Mouse (Mus musculus) hindbrain, embryonic 15.5 days (tissue): ENCODE data around the gene Arhgef2. TPM values are rescaled to one million over a fixed set of nuclear protein-coding genes. Genes with fewer than 3 reads are reported as not detected.

Experiments used
- ATAC-seq: fragments of 200-750 bp; cut with Nextera tagmentation; 2 replicates; pipeline ENCODE4 v1.8.0; 2017; ENCODE audit warnings: low read depth, moderate number of reproducible peaks, moderate TSS enrichment; ENCODE audit not compliant: low FRiP score
- H3K27ac ChIP-seq: fragments of 300-500 bp; sonication (generic); replicated peaks from 2 replicates; pipeline ENCODE4 v1.5.1; 2015; ENCODE audit warnings: mild to moderate bottlenecking, inconsistent platforms
- H3K27me3 ChIP-seq: fragments of 300-500 bp; sonication (generic); 2 replicates; pipeline ENCODE4 v1.6.1; 2015; ENCODE audit warnings: control low read depth, inconsistent platforms
- H3K36me3 ChIP-seq: fragments of 300-500 bp; sonication (generic); 2 replicates; pipeline ENCODE4 v1.6.1; 2015; ENCODE audit warnings: control low read depth, inconsistent platforms
- H3K4me1 ChIP-seq: fragments of 300-500 bp; sonication (generic); replicated peaks from 2 replicates; pipeline ENCODE4 v1.6.1; 2015; ENCODE audit warnings: control low read depth, inconsistent platforms
- H3K4me2 ChIP-seq: fragments of 300-500 bp; sonication (generic); 2 replicates; pipeline ENCODE4 v1.6.1; 2015; ENCODE audit warnings: moderate library complexity, mild to moderate bottlenecking, inconsistent platforms
- H3K4me3 ChIP-seq: fragments of 300-500 bp; sonication (generic); 2 replicates; pipeline ENCODE4 v1.5.1; 2015; ENCODE audit warnings: mild to moderate bottlenecking, inconsistent platforms
- H3K9ac ChIP-seq: fragments of 300-500 bp; sonication (generic); 2 replicates; pipeline ENCODE4 v1.6.1; 2015; ENCODE audit warnings: inconsistent platforms
- H3K9me3 ChIP-seq: fragments of 300-500 bp; sonication (generic); 2 replicates; pipeline ENCODE4 v1.6.1; 2016; ENCODE audit warnings: control low read depth, inconsistent platforms
- WGBS: fragments of 180-500 bp; shearing (Covaris S2); methylation state at CpG from one replicate; pipeline ENCODE4 v1.1.7; 2015; 5-methylcytosine and 5-hydroxymethylcytosine counted together
- polyA plus RNA-seq: library from polyadenylated mRNA; unstranded; fragments of >200 nt; fragmentation: Nextera tagmentation; extraction: Ambion mirVana; gene quantifications from 2 replicates; pipeline ENCODE4 v1.2.1, GENCODE M21; 2015

Arhgef2 gene
- polyA plus RNA-seq, 1 experiment from 2014 or later = 121 TPM

DNA sequence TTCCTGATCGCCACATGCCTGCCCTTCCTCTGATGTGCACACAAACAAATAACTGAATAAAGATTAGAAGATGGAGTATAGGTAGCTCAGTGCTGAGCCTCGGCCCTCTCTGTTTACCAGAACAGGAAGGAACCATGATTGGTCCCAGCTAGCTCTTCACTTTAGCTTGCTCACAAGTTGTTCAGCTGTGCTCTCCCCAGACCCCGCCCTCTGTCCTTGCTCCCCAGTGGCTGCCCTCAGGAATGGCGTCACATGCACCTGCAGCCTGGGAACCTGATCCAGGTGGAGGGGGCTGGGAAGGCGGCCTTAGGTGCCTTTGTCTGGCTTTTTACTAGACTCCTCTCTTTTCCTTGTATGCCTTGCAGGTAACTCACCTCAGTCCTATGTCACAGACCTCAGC is 9.4 kb downstream of the Arhgef2 start:
- Histone ChIP-seq H3K36me3 (no peaks in the 10 kb centered on the region), H3K27ac (no peak overlapping the region), H3K4me2 (no peak overlapping the region), H3K4me3 (no peak overlapping the region), H3K27me3 (no peaks in the 10 kb centered on the region), H3K9me3 (no peaks in the 10 kb centered on the region), H3K4me1 (peaks cover 14% of the 10 kb centered on the region), H3K9ac (no peak overlapping the region)
- no peak for ATAC-seq
- WGBS = 73% methylated on average over 5 of the region's 5 CpGs

DNA sequence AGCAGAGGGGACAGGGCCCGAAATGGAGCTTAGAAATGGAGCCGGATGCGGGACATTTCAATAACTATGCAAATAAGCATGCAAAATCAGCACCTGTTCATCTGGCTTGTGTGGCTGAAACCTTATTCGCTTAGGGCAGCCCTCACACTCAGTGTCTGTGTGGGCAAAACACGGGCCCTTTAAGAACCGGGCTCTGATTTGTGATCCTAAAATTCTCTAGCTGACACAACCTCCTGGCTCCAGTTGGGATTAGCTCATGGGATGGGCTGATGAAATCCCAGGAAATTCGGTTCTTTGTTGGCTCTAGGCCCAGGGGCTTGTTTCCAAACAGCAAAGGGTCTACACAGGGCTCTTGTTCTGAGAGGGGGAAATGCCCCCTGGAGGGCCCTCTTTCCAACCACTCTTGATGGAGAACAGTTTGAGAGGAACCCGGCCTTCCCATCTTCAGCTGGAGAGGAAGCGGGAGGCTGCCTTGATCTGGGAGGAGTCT is 10.2 kb downstream of the Arhgef2 start:
- Histone ChIP-seq H3K36me3 (no peaks in the 10 kb centered on the region), H3K9me3 (no peaks in the 10 kb centered on the region), H3K9ac (0 out of 2 replicates have a peak overlapping the region, but pooled peaks have one; percentile 15), H3K4me3 (no peak overlapping the region), H3K4me2 (no peak overlapping the region), H3K4me1 (peaks cover 22% of the 10 kb centered on the region), H3K27me3 (no peaks in the 10 kb centered on the region), H3K27ac (0 out of 2 replicates have a peak overlapping the region, but pooled peaks have one; percentile 22)
- WGBS = 38% methylated on average over 9 of the region's 9 CpGs
- no peak for ATAC-seq

DNA sequence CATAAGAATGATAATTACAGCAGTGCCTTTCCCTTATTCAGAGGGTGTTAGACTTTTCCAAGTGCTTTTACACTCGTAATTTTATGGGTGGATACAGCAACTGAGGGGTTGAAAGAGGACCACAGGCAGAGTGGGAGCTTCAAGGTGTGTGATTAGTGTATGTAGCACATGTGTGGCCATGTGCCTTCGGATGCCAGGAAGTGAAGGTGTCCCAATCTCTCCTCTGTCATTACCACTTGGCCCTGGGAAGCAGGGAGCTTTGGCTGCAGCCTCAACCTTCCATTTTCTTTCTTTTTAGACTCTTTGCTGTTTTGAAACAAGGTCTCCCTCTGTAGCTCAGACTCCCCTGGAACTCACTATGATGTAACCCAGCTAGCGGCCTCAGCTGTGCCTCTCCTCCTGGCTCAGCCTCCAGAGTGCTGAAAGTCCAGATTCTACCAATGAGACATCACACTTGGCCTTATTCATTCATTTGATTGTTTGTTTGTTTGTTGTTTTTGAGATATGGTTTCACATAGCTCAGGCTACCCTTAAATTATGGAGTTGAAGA is 11.3 kb downstream of the Arhgef2 start:
- WGBS = 87% methylated on average over 3 of the region's 3 CpGs
- ATAC-seq = no peak
- peaks cover 23% of the 10 kb centered on the region for H3K4me1 ChIP-seq

DNA sequence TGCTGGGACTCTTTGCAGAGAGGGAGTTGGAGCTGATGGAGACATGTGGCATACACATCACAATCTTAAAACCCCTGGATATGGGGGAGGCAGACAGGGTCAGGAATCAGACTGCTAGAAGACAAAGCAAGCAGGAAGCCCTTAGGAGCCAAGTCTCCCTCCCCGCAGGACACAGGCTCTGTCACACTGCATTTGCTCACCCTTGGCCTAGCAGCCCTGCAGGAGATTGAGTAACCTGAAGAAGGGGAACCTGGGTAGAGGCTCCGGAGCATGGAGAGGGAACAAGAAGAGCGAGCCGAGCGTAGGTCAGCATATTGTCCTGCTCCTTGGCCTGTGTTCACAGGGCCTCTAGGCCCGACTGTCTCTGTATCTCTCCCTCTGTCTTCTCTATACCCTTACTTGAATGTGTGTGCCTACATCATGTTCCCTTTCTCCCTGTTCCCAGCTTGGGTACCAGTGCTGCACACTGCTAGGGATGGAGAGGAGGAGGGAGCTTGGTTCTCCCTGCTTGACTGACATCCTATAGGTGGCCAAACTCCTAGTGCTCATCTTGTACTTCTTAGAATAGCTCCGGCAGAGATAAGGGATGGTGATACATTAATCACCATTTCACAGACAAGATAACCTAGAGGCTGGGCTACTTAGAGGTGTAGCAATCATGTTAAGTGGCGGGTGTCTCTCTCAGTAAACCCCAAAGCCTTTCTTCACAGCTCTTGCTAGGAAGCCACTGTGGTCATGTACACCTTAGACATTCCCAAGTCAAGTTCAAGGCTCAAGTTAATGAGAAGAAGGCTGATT is 12.5 kb downstream of the Arhgef2 start:
- Histone ChIP-seq H3K4me2 (no peak overlapping the region), H3K27ac (no peak overlapping the region), H3K9ac (no peak overlapping the region), H3K4me1 (peaks cover 23% of the 10 kb centered on the region), H3K27me3 (no peaks in the 10 kb centered on the region), H3K4me3 (no peak overlapping the region), H3K36me3 (no peaks in the 10 kb centered on the region), H3K9me3 (no peaks in the 10 kb centered on the region)
- WGBS = 73% methylated on average over 8 of the region's 8 CpGs
- ATAC-seq = no peak

More for the DNA sequence above, 11.3 kb downstream of the Arhgef2 start:
- Histone ChIP-seq H3K4me2 (no peak overlapping the region), H3K9me3 (no peaks in the 10 kb centered on the region), H3K27me3 (no peaks in the 10 kb centered on the region), H3K9ac (no peak overlapping the region), H3K4me3 (no peak overlapping the region), H3K27ac (no peak overlapping the region), H3K36me3 (no peaks in the 10 kb centered on the region)

DNA sequence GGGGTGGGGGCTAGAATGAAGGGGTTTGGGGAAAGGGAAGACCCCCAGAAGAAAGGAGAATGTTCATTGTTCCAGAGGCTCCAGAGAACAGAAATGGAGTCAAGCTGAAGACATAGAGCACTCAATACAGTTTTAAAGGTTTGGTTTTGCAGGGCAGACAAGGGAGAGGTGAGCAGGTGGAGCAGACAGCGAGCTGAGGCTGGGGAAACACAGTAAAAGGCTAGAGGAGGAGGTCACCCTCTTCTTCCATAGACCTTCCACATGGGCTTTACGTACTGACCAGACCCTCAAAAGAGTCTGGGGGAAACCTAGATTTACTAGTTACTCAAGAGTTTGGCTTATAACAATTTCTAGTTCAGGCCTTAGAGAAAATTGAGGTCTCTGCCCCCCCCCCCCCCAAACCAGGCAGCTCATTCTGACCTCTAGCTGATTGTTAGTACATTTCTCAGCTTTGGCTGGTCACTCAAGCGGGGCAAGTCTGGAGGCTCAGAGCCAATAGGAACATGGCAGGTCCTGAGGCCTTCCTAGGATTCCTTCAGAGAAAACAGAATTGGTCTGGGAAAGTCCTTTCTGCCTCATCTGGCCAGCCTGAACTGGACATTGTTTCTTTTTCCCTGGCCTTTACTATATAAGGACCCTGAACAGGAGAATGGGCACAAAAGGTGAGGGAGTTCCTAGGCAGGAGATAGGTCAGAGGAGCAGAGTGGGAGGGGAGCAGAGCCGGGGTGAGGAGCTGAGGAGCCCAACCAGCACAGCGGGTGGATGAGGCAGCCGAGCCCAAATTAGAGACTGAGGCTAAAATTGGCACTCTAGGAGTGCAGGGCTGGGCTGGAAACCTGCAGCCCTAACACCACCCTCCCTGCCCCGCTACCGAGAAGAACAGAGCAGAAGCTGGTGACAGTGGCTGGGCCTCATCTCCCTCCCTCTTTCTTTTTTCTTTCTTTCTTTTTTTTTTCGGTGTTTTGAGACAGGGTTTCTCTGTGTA is 13.6 kb downstream of the Arhgef2 start:
- no peak overlapping the region for H3K4me3 ChIP-seq
- 44% methylated on average over 9 of the region's 9 CpGs for WGBS

DNA sequence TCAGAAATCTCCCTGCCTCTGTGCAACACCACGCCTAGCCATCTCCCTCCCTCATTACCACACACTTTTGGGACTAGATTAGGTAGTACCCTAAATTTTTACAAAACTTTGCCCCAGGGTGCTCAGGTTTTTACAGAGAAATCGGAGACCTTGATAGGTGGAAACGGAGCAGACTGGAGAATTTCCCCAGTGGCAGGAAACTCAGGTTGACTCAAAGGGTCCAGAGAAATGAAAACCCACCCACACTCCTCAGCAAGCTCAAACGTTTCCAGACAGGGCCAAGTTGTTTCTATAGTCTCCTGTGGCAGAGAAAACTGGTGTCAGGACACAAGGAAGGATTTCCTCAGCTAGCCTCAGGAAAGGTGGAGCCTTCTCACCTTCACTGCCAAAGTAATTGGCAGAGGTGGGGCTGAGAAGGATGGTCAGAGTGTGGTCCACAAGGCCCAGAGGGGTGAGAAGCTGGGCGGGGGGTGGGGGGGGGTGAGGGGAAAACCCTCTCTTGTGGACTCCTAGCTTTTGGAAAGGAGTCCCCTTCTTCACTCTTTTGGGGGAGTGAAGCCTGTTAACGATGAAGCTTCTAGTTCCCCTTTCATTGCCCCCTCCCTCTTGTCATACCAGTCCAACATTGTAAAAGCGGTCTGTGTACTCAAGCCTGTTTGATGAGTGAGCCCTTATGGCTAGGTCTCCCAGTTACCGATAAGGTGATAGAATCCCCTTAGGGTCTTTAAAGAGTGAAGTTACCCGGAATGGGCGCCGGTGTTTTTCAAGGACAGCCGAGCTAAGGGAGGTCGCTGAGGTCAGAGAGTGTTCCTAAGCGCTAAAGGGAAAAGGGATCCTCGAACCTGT is 14.6 kb downstream of the Arhgef2 start:
- peak overlapping the region; percentile 92 for H3K4me3 ChIP-seq
- peak overlapping the region; percentile 96 for H3K27ac ChIP-seq
- no peaks in the 10 kb centered on the region for H3K27me3 ChIP-seq
- H3K9me3 ChIP-seq = no peaks in the 10 kb centered on the region
- no peak; the same call in 1 of the 2 replicates for ATAC-seq
- H3K9ac ChIP-seq = peak overlapping the region; percentile 97
- 14% methylated on average over 15 of the region's 15 CpGs for WGBS
- peak overlapping the region; percentile 96 for H3K4me2 ChIP-seq
- H3K36me3 ChIP-seq = no peaks in the 10 kb centered on the region
- peaks cover 42% of the 10 kb centered on the region for H3K4me1 ChIP-seq

More for the DNA sequence above, 13.6 kb downstream of the Arhgef2 start:
- no peaks in the 10 kb centered on the region for H3K36me3 ChIP-seq
- H3K9ac ChIP-seq = no peak overlapping the region
- H3K27ac ChIP-seq = no peak overlapping the region
- no peaks in the 10 kb centered on the region for H3K9me3 ChIP-seq
- no peaks in the 10 kb centered on the region for H3K27me3 ChIP-seq
- no peak for ATAC-seq
- no peak overlapping the region for H3K4me2 ChIP-seq
- peaks cover 32% of the 10 kb centered on the region for H3K4me1 ChIP-seq

DNA sequence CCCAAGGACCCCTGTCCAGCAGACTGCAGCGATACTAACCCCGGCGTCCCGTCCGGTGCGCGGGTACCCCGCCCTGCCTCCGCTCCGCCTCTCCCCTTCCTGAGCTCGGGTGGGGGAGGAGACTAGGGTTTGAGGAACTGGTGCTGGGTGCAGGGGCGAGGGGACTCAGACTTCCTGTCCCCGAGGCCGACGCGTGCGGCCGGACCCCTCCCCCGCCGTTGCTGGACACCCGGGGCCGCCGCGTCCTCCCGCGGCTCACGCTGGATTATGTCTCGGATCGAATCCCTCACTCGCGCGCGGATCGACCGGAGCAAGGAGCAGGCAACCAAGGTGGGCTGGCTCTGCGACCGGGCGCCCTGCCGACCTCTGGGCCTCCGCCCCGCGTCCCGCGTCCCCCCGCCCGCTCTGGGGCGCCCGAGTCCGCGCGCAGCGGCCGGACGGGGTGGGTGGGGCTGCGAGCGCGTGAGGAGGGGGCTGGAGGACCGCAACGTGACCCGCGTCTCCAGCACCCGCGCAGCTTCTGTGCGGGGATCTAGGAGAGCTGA is 15.3 kb downstream of the Arhgef2 start:
- Histone ChIP-seq H3K9ac (peak overlapping the region; percentile 97), H3K4me1 (peaks cover 43% of the 10 kb centered on the region), H3K27ac (peak overlapping the region; percentile 96), H3K36me3 (no peaks in the 10 kb centered on the region), H3K27me3 (no peaks in the 10 kb centered on the region), H3K4me2 (peak overlapping the region; percentile 96), H3K9me3 (no peaks in the 10 kb centered on the region), H3K4me3 (peak overlapping the region; percentile 92)
- WGBS = under 1% methylated on average over 55 of the region's 64 CpGs
- ATAC-seq = peak; percentile 61

DNA sequence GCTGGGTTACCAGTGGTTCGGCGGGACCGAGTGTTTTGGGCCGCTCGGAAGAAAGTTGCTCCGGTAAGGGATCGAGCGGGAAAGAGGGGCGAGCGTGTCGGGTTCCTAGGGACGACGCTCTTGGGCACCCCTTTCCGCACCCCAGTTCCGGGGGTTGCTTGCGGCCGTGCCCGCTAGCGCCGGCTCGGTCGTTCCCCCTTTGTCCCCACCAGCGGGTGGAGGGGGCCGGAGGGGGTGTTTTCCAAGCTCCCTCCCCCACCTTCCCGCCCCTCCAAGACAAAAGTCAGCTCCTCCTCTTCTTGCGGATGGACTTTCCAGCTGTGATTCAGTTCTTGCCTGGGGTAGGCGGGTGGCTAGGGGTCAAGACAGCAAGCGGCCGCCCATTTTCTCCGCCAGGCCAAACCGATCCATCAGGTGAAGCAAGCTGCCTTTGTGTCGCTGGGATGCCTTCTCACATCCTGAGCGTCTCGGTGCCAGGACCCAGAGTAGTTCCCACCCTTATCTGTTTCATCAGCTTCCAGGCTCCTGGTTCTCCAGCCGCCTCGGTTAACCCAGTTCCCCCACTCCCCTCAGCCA is 15.9 kb downstream of the Arhgef2 start:
- H3K36me3 ChIP-seq = no peaks in the 10 kb centered on the region
- no peaks in the 10 kb centered on the region for H3K9me3 ChIP-seq
- H3K4me3 ChIP-seq = peak overlapping the region; percentile 92
- H3K27me3 ChIP-seq = no peaks in the 10 kb centered on the region
- H3K9ac ChIP-seq = peak overlapping the region; percentile 97
- H3K4me1 ChIP-seq = peaks cover 43% of the 10 kb centered on the region
- WGBS = 0% methylated on average over 29 of the region's 36 CpGs
- H3K27ac ChIP-seq = peak overlapping the region; percentile 96
- peak; percentile 27 for ATAC-seq
- H3K4me2 ChIP-seq = peak overlapping the region; percentile 96

DNA sequence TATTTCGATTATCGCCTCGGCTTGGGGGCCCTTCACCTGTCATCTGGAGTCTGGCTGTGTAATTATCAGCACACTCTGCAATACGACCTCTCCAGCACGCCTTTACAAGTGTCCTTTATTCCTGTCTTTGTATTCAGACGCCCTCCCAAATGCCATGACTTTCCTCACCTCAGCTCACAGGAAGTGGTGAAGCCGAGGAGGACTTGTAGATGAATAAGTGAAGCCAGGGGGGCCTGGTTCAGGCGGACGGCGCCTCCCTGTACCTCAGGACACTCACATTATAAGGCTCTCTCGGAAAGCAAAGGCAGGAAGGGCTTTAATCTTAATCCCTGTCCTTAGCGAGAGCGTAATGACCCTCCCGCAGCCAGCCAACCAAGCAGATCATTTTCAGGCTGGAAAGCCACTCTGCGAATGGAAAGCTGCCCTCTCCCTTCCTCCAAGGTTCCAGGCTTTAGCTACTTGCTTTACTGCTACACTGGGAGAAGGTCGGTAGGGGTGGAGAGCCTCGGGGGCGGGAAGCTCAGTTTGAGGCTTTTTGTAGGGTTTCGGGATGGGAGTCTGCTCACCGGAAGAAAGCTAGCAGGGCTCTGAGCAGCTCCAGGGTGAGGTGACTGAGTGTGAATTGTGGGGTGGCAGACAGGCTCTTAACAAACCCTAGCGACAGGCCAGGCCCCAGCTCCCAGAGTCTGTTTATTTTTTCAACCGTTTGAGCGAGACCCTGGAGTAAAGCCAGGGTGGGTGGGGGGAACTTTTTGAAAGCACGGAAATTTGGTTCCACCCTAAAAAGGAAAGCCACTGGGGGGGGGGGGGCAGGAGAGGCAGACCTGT is 16.6 kb downstream of the Arhgef2 start:
- WGBS = under 1% methylated on average over 24 of the region's 24 CpGs
- ATAC-seq = no peak

DNA sequence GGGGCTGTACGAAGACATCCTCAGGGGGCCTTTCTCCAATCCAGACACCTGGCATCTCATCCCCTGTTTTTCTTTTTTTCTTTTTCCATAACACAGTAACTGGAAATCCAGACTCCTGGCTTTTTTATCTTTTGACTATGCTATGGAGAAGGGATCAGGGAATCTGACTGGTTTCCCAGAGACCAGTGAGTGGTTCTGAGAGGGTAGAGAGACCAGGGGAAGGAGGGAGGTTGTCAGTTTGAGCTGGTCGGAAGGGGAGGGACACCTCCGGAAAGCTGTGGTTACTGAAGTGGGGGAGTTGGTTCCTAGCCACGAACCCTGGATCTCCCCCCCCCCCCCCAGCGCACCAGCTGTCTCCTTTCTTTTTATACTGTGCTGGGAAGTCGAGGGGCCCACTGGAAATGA is 17.2 kb downstream of the Arhgef2 start:
- H3K4me3 ChIP-seq = peak overlapping the region; percentile 92
- peak overlapping the region; percentile 96 for H3K4me2 ChIP-seq
- WGBS = 0% methylated on average over 5 of the region's 6 CpGs
- no peaks in the 10 kb centered on the region for H3K9me3 ChIP-seq
- H3K36me3 ChIP-seq = no peaks in the 10 kb centered on the region
- no peaks in the 10 kb centered on the region for H3K27me3 ChIP-seq
- peaks cover 55% of the 10 kb centered on the region for H3K4me1 ChIP-seq
- ATAC-seq = peak; percentile 43
- H3K27ac ChIP-seq = peak overlapping the region; percentile 96
- peak overlapping the region; percentile 97 for H3K9ac ChIP-seq

More for the DNA sequence above, 16.6 kb downstream of the Arhgef2 start:
- Histone ChIP-seq H3K4me1 (peaks cover 48% of the 10 kb centered on the region), H3K4me2 (peak overlapping the region; percentile 96), H3K27ac (peak overlapping the region; percentile 96), H3K36me3 (no peaks in the 10 kb centered on the region), H3K9me3 (no peaks in the 10 kb centered on the region), H3K9ac (peak overlapping the region; percentile 97), H3K4me3 (peak overlapping the region; percentile 92), H3K27me3 (no peaks in the 10 kb centered on the region)
